10 mouse cellular contexts compared by ENCODE assay signal in genomic region chr16:8117543-8118167, GRCm38 (mm10).
DNase-seq lines count a peak whose midpoint lies in the region; ATAC-seq and TF ChIP-seq lines count a peak whose summit lies in the region.
"Had no signal": no experiment of that assay in that cellular context is flagged by ENCODE, and none has a peak within 500 bp of the region (broad histone marks: within the 10 kb centered on the region; RNA-seq: fewer than 3 reads in every experiment).

No protein-coding gene starts in this region.

- H3K9ac ChIP-seq in midbrain, postnatal 0 days (replicated peaks; ENCODE audit: low read length, poor library complexity, severe bottlenecking) = no peak overlapping the region
- H3K9ac ChIP-seq in midbrain, embryonic 15.5 days = no peak overlapping the region

- DNase-seq in adrenal gland, postnatal 14 days = peak; percentile 21
- no peak for DNase-seq in adrenal gland, postnatal 4 days (ENCODE audit: low spot score in 2 of 2)
- DNase-seq in midbrain, postnatal 0 days (ENCODE audit: low spot score) = peak; percentile 50
- peak; percentile 5 to 39 for DNase-seq in layer of hippocampus, adult 18-20 months (ENCODE audit: low spot score in 2 of 2)
- peak; percentile 2 for DNase-seq in retina, postnatal 7 days (ENCODE audit: low read depth, low spot score)
- no peak for DNase-seq in urinary bladder, postnatal 25 days (ENCODE audit: low spot score)
- no peak for DNase-seq in yolk sac, embryonic 10.5 days (ENCODE audit: low spot score)

- no peak overlapping the region for H3K4me3 ChIP-seq in midbrain, postnatal 0 days (ENCODE audit: low read depth, low read length)
- H3K4me3 ChIP-seq in midbrain, embryonic 15.5 days = no peak overlapping the region
- H3K4me3 ChIP-seq: erythroblast, embryonic 14.5 days had no signal

- no peaks in the 10 kb centered on the region for H3K9me3 ChIP-seq in midbrain, postnatal 0 days (ENCODE audit: low read length)
- no peaks in the 10 kb centered on the region for H3K9me3 ChIP-seq in midbrain, embryonic 15.5 days

- ATAC-seq in midbrain, postnatal 0 days (ENCODE audit: low FRiP score) = no peak
- no peak for ATAC-seq in midbrain, embryonic 15.5 days (replicated peaks)
- ATAC-seq: Patski had no signal

- H3K36me3 ChIP-seq in midbrain, postnatal 0 days (ENCODE audit: insufficient read depth, low read length) = no peaks in the 10 kb centered on the region
- no peaks in the 10 kb centered on the region for H3K36me3 ChIP-seq in midbrain, embryonic 15.5 days (replicated peaks)

- H3K4me1 ChIP-seq in midbrain, postnatal 0 days (ENCODE audit: insufficient read depth, low read length) = no peaks in the 10 kb centered on the region
- H3K4me1 ChIP-seq in midbrain, embryonic 15.5 days = no peaks in the 10 kb centered on the region

- 62% methylated on average over 11 of the region's 11 CpGs for WGBS in midbrain, postnatal 0 days
- 55% methylated on average over 11 of the region's 11 CpGs for WGBS in midbrain, embryonic 15.5 days

- no peak overlapping the region for H3K27ac ChIP-seq in midbrain, postnatal 0 days (ENCODE audit: low read depth, low read length)
- no peak overlapping the region for H3K27ac ChIP-seq in midbrain, embryonic 15.5 days

- no peak for TF ChIP-seq CTCF in midbrain, postnatal 0 days (IDR thresholded peaks at IDR 0.05)

- H3K27me3 ChIP-seq in midbrain, postnatal 0 days (ENCODE audit: insufficient read depth, low read length) = no peaks in the 10 kb centered on the region
- H3K27me3 ChIP-seq in midbrain, embryonic 15.5 days (replicated peaks) = no peaks in the 10 kb centered on the region
- H3K27me3 ChIP-seq: Patski had no signal

- no peak overlapping the region for H3K4me2 ChIP-seq in midbrain, postnatal 0 days (ENCODE audit: low read depth, low read length, poor library complexity, severe bottlenecking)
- H3K4me2 ChIP-seq in midbrain, embryonic 15.5 days = no peak overlapping the region

Comparison
In these comparisons a context has a peak if more than half of its experiments do, and no peak if none do; other contexts are left out.
1. DNase-seq: peak in adrenal gland, postnatal 14 days (single experiment), midbrain, postnatal 0 days (single experiment), layer of hippocampus, adult 18-20 months (2 of 2) and retina, postnatal 7 days (single experiment); none in adrenal gland, postnatal 4 days (0 of 2), urinary bladder, postnatal 25 days (single experiment) and yolk sac, embryonic 10.5 days (single experiment).